Mouse (Mus musculus): ENCODE measurements around the gene Creb3l4. TPM values are rescaled to one million over a fixed set of nuclear protein-coding genes. Genes with fewer than 3 reads are reported as not detected.

Gene Creb3l4
- polyA plus RNA-seq, 1 experiment from 2014 or later: 12.9 TPM

Small RNAs within 50 kb of the gene (microRNA-seq; reads per million reads assigned to microRNA genes)
- not detected for gene Mir7012

Other genes starting within 250 kb of the Creb3l4 start
- gene Hax1, start 244.7 kb downstream of the Creb3l4 start, polyA plus RNA-seq (2016; fragmentation: Nextera tagmentation; extraction: Ambion mirVana): 201 and 202 TPM in 2 replicates
- gene 4933434E20Rik, start 191.9 kb downstream of the Creb3l4 start, polyA plus RNA-seq (2016; fragmentation: Nextera tagmentation; extraction: Ambion mirVana): 143 and 166 TPM in 2 replicates
- gene Ubap2l, start 190.9 kb downstream of the Creb3l4 start, polyA plus RNA-seq (2016; fragmentation: Nextera tagmentation; extraction: Ambion mirVana): 191 and 212 TPM in 2 replicates
- 516 and 518 TPM in 2 replicates for gene Tpm3, start 170.9 kb downstream of the Creb3l4 start, polyA plus RNA-seq (2016; fragmentation: Nextera tagmentation; extraction: Ambion mirVana)
- 0.44 and 0.50 TPM in 2 replicates for gene Nup210l, start 139.4 kb downstream of the Creb3l4 start, polyA plus RNA-seq (2016; fragmentation: Nextera tagmentation; extraction: Ambion mirVana)
- gene Rps27, start 29.9 kb downstream of the Creb3l4 start, polyA plus RNA-seq (2016; fragmentation: Nextera tagmentation; extraction: Ambion mirVana): 1,443 and 1,486 TPM in 2 replicates
- gene Rab13, start 29.8 kb downstream of the Creb3l4 start, polyA plus RNA-seq (2016; fragmentation: Nextera tagmentation; extraction: Ambion mirVana): 28.2 and 29.8 TPM in 2 replicates
- gene Jtb, start 11.9 kb downstream of the Creb3l4 start, polyA plus RNA-seq (2016; fragmentation: Nextera tagmentation; extraction: Ambion mirVana): 86.2 and 88.6 TPM in 2 replicates
- gene Slc39a1, start 4.7 kb upstream of the Creb3l4 start, polyA plus RNA-seq (2016; fragmentation: Nextera tagmentation; extraction: Ambion mirVana): 56.8 and 62.0 TPM in 2 replicates
- 18.6 and 30.3 TPM in 2 replicates for gene Crtc2, start 10.7 kb upstream of the Creb3l4 start, polyA plus RNA-seq (2016; fragmentation: Nextera tagmentation; extraction: Ambion mirVana)
- 5.7 and 5.9 TPM in 2 replicates for gene Dennd4b, start 21.7 kb upstream of the Creb3l4 start, polyA plus RNA-seq (2016; fragmentation: Nextera tagmentation; extraction: Ambion mirVana)
- 17.7 and 19.5 TPM in 2 replicates for gene Gatad2b, start 49.7 kb upstream of the Creb3l4 start, polyA plus RNA-seq (2016; fragmentation: Nextera tagmentation; extraction: Ambion mirVana)
- 43.6 and 43.8 TPM in 2 replicates for gene Slc27a3, start 146.4 kb upstream of the Creb3l4 start, polyA plus RNA-seq (2016; fragmentation: Nextera tagmentation; extraction: Ambion mirVana)
- gene Ints3, start 190.1 kb upstream of the Creb3l4 start, polyA plus RNA-seq (2016; fragmentation: Nextera tagmentation; extraction: Ambion mirVana): 43.4 and 44.5 TPM in 2 replicates
- gene Npr1, start 222.4 kb upstream of the Creb3l4 start, polyA plus RNA-seq (2016; fragmentation: Nextera tagmentation; extraction: Ambion mirVana): 2.7 and 3.8 TPM in 2 replicates
- gene Ilf2, start 232.6 kb upstream of the Creb3l4 start, polyA plus RNA-seq (2016; fragmentation: Nextera tagmentation; extraction: Ambion mirVana): 329 and 362 TPM in 2 replicates
- gene Snapin, start 247.5 kb upstream of the Creb3l4 start, polyA plus RNA-seq (2016; fragmentation: Nextera tagmentation; extraction: Ambion mirVana): 66.2 and 71.3 TPM in 2 replicates

Data from limb, embryonic 12.5 days (tissue).